Mouse (Mus musculus) frontal cortex, postnatal 10 days (tissue): ENCODE measurements around the gene Galnt14.

ENCODE experiments used
- DNase-seq, 2 experiments: peaks; one replicate each; pipeline ENCODE4 v3.0.0; 2022; ENCODE audit warnings: low spot score in 2 of 2, mixed read lengths in 1 of 2

The Galnt14 gene

GRCm38 (mm10) chr17:73710042-73710911 is at the start of gene Galnt14:
Galnt14 (minus strand) TSS chr17:73710453.
- peak; percentile 64 to 69 for DNase-seq

GRCm38 (mm10) chr17:73743681-73744311 is 33.5 kb upstream of the Galnt14 start:
- peak; percentile 45 to 72 for DNase-seq

GRCm38 (mm10) chr17:73723885-73724682 is 13.8 kb upstream of the Galnt14 start:
- DNase-seq = no peak

- no peak for DNase-seq
Measured at GRCm38 (mm10) chr17:73719021-73719748, 8.9 kb upstream of the Galnt14 start.

- DNase-seq = no peak
Measured at GRCm38 (mm10) chr17:73716684-73717083, 6.4 kb upstream of the Galnt14 start.

GRCm38 (mm10) chr17:73714440-73715221 is 4.4 kb upstream of the Galnt14 start:
- no peak for DNase-seq

GRCm38 (mm10) chr17:73713347-73713746 is 3.1 kb upstream of the Galnt14 start:
- peak; percentile 35 to 38 for DNase-seq

- DNase-seq = peak; percentile 30 to 39
Measured at GRCm38 (mm10) chr17:73711919-73712318, 1.7 kb upstream of the Galnt14 start.

GRCm38 (mm10) chr17:73709131-73710041 is 867 bp downstream of the Galnt14 start:
- DNase-seq = peak; percentile 28 to 44

- DNase-seq = no peak
Measured at GRCm38 (mm10) chr17:73708451-73708850, 1.8 kb downstream of the Galnt14 start.

- no peak for DNase-seq
Measured at GRCm38 (mm10) chr17:73703571-73703970, 6.7 kb downstream of the Galnt14 start.

- no peak for DNase-seq
Measured at GRCm38 (mm10) chr17:73701016-73701415, 9.2 kb downstream of the Galnt14 start.

GRCm38 (mm10) chr17:73699881-73700280 is 10.4 kb downstream of the Galnt14 start:
- no peak for DNase-seq

- no peak for DNase-seq
Measured at GRCm38 (mm10) chr17:73694206-73694952, 15.9 kb downstream of the Galnt14 start.

- no peak for DNase-seq
Measured at GRCm38 (mm10) chr17:73688261-73688660, 22.0 kb downstream of the Galnt14 start.

GRCm38 (mm10) chr17:73686292-73686691 is 24.0 kb downstream of the Galnt14 start:
- DNase-seq = no peak

- DNase-seq = peak in 1 of 2 experiments; percentile 9
Measured at GRCm38 (mm10) chr17:73684746-73685145, 25.5 kb downstream of the Galnt14 start.

GRCm38 (mm10) chr17:73671921-73672320 is 38.3 kb downstream of the Galnt14 start:
- DNase-seq = no peak

- DNase-seq = no peak
Measured at GRCm38 (mm10) chr17:73670048-73670447, 40.2 kb downstream of the Galnt14 start.
